Mouse (Mus musculus): Measurements from ENCODE around the gene Omp. TPM values are rescaled to one million over a fixed set of nuclear protein-coding genes. Genes with fewer than 3 reads are reported as not detected.
A peak's percentile ranks its signal among the peaks of the same experiment; 100 is the strongest.

The Omp gene
- polyA plus RNA-seq, 1 experiment from 2014 or later = 0.39 TPM

DNA sequence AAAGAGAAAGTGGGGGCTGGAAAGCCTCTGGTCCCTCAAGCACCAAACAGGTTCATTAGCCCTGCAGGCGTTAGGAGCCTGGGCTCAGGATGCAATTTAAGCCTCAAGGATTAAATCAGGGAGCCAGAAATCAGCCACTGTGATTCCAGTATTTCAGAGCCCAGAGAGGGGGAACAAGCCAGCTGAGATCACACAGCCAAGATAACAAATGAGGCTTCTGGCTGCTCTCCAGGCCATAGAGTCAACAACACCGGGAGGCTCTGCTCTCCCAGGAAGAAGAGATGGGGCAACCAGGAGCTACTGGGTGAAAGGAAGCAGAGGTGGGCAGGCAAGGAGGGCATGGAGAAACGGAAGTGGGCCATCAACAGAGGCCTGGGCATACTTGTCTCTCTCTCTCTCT lies 18.4 kb upstream of the Omp start:
- Histone ChIP-seq H3K4me1 (peaks cover 65% of the 10 kb centered on the region), H3K36me3 (no peaks in the 10 kb centered on the region), H3K27me3 (no peaks in the 10 kb centered on the region), H3K4me3 (replicated peaks) (no peak overlapping the region), H3K9me3 (replicated peaks) (no peaks in the 10 kb centered on the region), H3K4me2 (no peak overlapping the region), H3K27ac (0 out of 2 replicates have a peak overlapping the region, but pooled peaks have one; percentile 2), H3K9ac (no peak overlapping the region)
- ATAC-seq (replicated peaks; ENCODE audit: low FRiP score) = no peak
- 49% methylated on average over 3 of the region's 3 CpGs for WGBS

GRCm38 (mm10) chr7:98162239-98162638 lies 16.9 kb upstream of the Omp start:
- Histone ChIP-seq H3K4me2 (no peak overlapping the region), H3K4me1 (peaks cover 78% of the 10 kb centered on the region), H3K9me3 (replicated peaks) (no peaks in the 10 kb centered on the region), H3K27me3 (no peaks in the 10 kb centered on the region), H3K9ac (no peak overlapping the region), H3K36me3 (no peaks in the 10 kb centered on the region), H3K4me3 (replicated peaks) (no peak overlapping the region), H3K27ac (peak overlapping the region; percentile 32; the same call in 1 of the 2 replicates)
- no peak for ATAC-seq (replicated peaks; ENCODE audit: low FRiP score)
- 61% methylated on average over 6 of the region's 6 CpGs for WGBS

- Histone ChIP-seq H3K27me3 (no peaks in the 10 kb centered on the region), H3K4me1 (peaks cover 87% of the 10 kb centered on the region), H3K9me3 (replicated peaks) (no peaks in the 10 kb centered on the region), H3K4me2 (no peak overlapping the region), H3K36me3 (no peaks in the 10 kb centered on the region), H3K4me3 (replicated peaks) (no peak overlapping the region), H3K9ac (no peak overlapping the region), H3K27ac (peak overlapping the region; percentile 76)
- 36% methylated on average over 8 of the region's 8 CpGs for WGBS
- ATAC-seq (replicated peaks; ENCODE audit: low FRiP score) = no peak
Observed at GRCm38 (mm10) chr7:98160041-98160740, 14.9 kb upstream of the Omp start.

DNA sequence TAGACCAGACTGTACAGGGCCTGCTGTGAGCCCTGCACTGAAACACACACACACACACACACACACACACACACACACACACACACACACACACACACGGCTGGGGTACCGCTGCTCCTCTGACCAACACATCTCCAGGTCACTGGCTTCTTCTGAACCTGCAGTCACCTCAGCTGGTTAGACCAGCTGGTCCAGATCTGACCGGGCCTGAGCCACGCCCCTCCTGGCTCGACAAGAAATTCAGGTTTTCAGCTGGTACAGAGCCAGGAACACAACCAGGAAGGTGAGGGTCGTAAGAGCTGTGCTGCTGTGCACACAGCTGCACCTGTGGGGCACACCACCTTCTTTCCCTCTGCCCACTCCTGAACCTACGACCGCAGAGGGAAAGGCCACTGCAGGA lies 13.2 kb upstream of the Omp start:
- 35% methylated on average over 8 of the region's 8 CpGs for WGBS
- Histone ChIP-seq H3K9ac (no peak overlapping the region), H3K9me3 (replicated peaks) (no peaks in the 10 kb centered on the region), H3K4me2 (no peak overlapping the region), H3K36me3 (no peaks in the 10 kb centered on the region), H3K4me1 (peaks cover 76% of the 10 kb centered on the region), H3K27me3 (no peaks in the 10 kb centered on the region), H3K27ac (peak overlapping the region; percentile 81), H3K4me3 (replicated peaks) (no peak overlapping the region)
- ATAC-seq (replicated peaks; ENCODE audit: low FRiP score) = peak; percentile 69

GRCm38 (mm10) chr7:98157636-98158332 lies 12.5 kb upstream of the Omp start:
- ATAC-seq (replicated peaks; ENCODE audit: low FRiP score) = no peak
- 65% methylated on average over 5 of the region's 5 CpGs for WGBS
- no peaks in the 10 kb centered on the region for H3K27me3 ChIP-seq
- no peaks in the 10 kb centered on the region for H3K9me3 ChIP-seq (replicated peaks)
- no peak overlapping the region for H3K4me2 ChIP-seq
- H3K36me3 ChIP-seq = no peaks in the 10 kb centered on the region
- no peak overlapping the region for H3K9ac ChIP-seq
- peaks cover 72% of the 10 kb centered on the region for H3K4me1 ChIP-seq
- H3K27ac ChIP-seq = peak overlapping the region; percentile 81
- H3K4me3 ChIP-seq (replicated peaks) = no peak overlapping the region

DNA sequence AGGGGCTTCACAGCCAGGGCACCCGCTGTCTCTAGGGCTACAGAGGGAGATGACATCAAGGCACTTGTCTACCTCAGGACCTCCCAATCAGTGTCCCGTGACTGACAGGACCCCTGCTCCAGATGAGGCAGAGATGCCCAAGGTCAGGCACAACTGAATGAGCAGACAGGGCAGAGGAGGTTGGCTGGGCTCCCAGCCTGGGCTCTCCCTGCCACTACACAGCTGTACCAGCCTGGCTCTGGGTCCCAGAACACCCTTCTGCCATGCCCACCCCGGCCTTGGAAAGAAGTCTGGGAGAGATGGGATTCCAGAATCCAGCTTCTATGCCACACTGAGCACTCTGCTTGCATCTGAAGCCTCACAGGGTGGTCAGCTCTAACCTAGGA lies 11.0 kb upstream of the Omp start:
- peaks cover 72% of the 10 kb centered on the region for H3K4me1 ChIP-seq
- no peak overlapping the region for H3K9ac ChIP-seq
- no peaks in the 10 kb centered on the region for H3K9me3 ChIP-seq (replicated peaks)
- H3K27me3 ChIP-seq = no peaks in the 10 kb centered on the region
- no peak for ATAC-seq (replicated peaks; ENCODE audit: low FRiP score)
- no peak overlapping the region for H3K4me2 ChIP-seq
- H3K4me3 ChIP-seq (replicated peaks) = no peak overlapping the region
- peak overlapping the region; percentile 42; the same call in 1 of the 2 replicates for H3K27ac ChIP-seq
- no peaks in the 10 kb centered on the region for H3K36me3 ChIP-seq
- WGBS = 57% methylated on average over 3 of the region's 3 CpGs

DNA sequence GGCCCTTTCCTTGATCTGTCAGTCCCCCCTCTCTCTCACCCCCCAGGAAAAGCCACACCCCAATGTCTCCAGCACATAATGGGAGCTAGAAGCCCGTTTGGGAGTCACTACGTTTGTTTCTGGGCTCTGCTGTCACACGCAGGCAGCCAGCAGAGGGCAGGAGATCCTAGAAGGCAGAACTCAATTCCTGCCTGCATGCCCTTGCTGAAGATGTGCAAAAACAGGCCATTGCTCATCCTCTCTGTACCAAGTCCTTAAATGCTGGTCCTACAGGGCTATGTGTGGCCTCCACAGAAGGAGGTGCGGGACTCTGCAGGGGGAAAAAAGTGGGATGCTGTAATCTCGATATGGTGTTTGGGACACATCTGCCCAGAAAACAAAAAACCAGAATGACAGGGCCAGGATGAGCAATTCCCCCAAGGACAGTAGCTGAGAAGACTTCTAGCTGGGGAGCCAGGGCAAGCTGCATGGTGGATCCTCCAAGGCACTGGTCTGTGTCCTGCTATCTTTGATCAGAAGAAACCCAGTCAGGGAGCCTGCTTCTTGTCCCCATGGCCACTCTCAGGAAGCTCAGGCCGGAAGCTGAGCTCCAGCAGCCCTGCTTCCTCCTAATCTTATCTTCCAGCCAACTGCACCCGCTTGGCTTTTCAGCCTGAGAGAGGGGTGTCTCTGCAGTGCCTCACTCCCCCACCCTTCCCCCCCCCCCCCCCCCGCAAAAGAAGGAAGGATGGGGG lies 10.4 kb upstream of the Omp start:
- 27% methylated on average over 7 of the region's 8 CpGs for WGBS
- no peak for ATAC-seq (replicated peaks; ENCODE audit: low FRiP score)

DNA sequence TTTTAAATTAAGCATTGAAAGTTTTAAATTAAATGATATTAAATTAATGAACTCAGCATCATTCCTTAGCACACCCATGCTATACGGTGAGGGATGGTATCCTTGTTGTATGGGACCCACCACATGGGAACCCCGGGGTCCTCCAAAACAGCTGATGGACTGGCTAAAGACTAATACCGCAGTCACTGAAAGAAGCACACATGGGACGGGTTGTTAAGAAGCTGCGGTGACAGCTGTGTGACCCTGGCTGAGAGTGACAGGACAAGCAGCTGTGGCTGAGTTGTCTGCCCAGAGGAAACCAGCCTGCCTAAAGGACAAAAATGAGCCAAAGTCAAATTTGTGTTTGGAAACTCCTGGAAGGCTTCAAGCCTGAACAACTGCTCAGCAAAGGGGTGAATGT lies 8.6 kb upstream of the Omp start:
- no peak overlapping the region for H3K9ac ChIP-seq
- no peak overlapping the region for H3K4me2 ChIP-seq
- 71% methylated on average over 5 of the region's 5 CpGs for WGBS
- H3K36me3 ChIP-seq = no peaks in the 10 kb centered on the region
- no peak overlapping the region for H3K4me3 ChIP-seq (replicated peaks)
- H3K4me1 ChIP-seq = peaks cover 71% of the 10 kb centered on the region
- no peak for ATAC-seq (replicated peaks; ENCODE audit: low FRiP score)
- no peak overlapping the region for H3K27ac ChIP-seq
- H3K9me3 ChIP-seq (replicated peaks) = no peaks in the 10 kb centered on the region
- H3K27me3 ChIP-seq = no peaks in the 10 kb centered on the region

More for the DNA sequence above, 10.4 kb upstream of the Omp start:
- no peaks in the 10 kb centered on the region for H3K36me3 ChIP-seq
- no peak overlapping the region for H3K9ac ChIP-seq
- no peaks in the 10 kb centered on the region for H3K27me3 ChIP-seq
- no peak overlapping the region for H3K4me3 ChIP-seq (replicated peaks)
- no peak overlapping the region for H3K4me2 ChIP-seq
- no peaks in the 10 kb centered on the region for H3K9me3 ChIP-seq (replicated peaks)
- H3K27ac ChIP-seq = peak overlapping the region; percentile 66; the same call in 1 of the 2 replicates
- peaks cover 71% of the 10 kb centered on the region for H3K4me1 ChIP-seq

DNA sequence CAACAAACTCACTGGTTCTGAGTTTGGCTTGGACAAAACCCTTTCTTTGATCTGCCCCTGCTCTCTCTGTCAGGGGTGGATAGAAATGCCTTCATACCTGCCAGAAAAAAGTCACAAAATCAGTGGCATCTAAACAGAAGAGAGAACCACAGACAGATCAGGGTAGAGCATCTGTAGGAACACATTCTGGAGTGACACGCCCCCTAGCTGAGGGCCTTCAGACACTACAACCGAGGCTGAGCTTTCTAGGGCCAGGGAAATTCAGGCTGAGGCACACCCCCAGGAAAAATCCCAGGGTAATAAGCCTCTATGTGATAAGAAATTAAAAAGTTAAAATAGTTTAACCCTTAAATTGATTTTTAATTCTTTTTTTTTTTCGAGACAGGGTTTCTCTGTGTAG lies 8.0 kb upstream of the Omp start:
- Histone ChIP-seq H3K9ac (no peak overlapping the region), H3K27ac (no peak overlapping the region), H3K4me1 (peaks cover 68% of the 10 kb centered on the region), H3K4me2 (no peak overlapping the region), H3K9me3 (replicated peaks) (no peaks in the 10 kb centered on the region), H3K27me3 (no peaks in the 10 kb centered on the region), H3K4me3 (replicated peaks) (no peak overlapping the region), H3K36me3 (no peaks in the 10 kb centered on the region)
- 51% methylated on average over 3 of the region's 3 CpGs for WGBS
- no peak for ATAC-seq (replicated peaks; ENCODE audit: low FRiP score)

DNA sequence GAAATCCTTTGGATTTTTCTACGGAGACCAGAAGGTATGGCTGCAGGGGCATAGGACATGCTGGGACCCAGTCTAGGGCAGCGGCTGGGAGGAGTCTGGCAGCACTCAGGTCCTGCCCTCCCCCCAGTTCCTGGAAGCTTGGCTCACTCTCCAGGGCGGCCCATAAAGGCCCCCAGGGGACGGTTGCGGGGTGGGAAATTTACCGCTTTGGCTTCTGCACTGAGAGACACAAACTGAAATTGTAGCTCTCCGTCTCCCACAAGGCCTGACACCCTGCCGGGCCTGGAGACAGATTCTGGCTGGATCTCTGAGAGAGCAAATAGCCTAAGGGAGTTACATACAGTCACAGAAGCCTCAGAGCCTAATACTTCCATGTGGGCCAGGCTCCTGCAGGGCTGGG lies 7.1 kb upstream of the Omp start:
- H3K4me3 ChIP-seq (replicated peaks) = no peak overlapping the region
- no peak overlapping the region for H3K27ac ChIP-seq
- 31% methylated on average over 8 of the region's 8 CpGs for WGBS
- ATAC-seq (replicated peaks; ENCODE audit: low FRiP score) = no peak
- H3K9me3 ChIP-seq (replicated peaks) = no peaks in the 10 kb centered on the region
- H3K36me3 ChIP-seq = no peaks in the 10 kb centered on the region
- no peak overlapping the region for H3K4me2 ChIP-seq
- H3K4me1 ChIP-seq = peaks cover 68% of the 10 kb centered on the region
- no peaks in the 10 kb centered on the region for H3K27me3 ChIP-seq
- H3K9ac ChIP-seq = no peak overlapping the region

- Histone ChIP-seq H3K4me3 (replicated peaks) (no peak overlapping the region), H3K4me2 (no peak overlapping the region), H3K27ac (no peak overlapping the region), H3K9ac (no peak overlapping the region), H3K9me3 (replicated peaks) (no peaks in the 10 kb centered on the region), H3K27me3 (no peaks in the 10 kb centered on the region), H3K36me3 (no peaks in the 10 kb centered on the region), H3K4me1 (peaks cover 58% of the 10 kb centered on the region)
- no peak for ATAC-seq (replicated peaks; ENCODE audit: low FRiP score)
- WGBS = 53% methylated on average over 5 of the region's 5 CpGs
Observed at GRCm38 (mm10) chr7:98150525-98150924, 5.2 kb upstream of the Omp start.

- peak overlapping the region; percentile 67 for H3K27ac ChIP-seq
- no peak; the same call in 1 of the 2 replicates for ATAC-seq (replicated peaks; ENCODE audit: low FRiP score)
- H3K9me3 ChIP-seq (replicated peaks) = no peaks in the 10 kb centered on the region
- H3K4me1 ChIP-seq = peaks cover 54% of the 10 kb centered on the region
- no peaks in the 10 kb centered on the region for H3K27me3 ChIP-seq
- no peak overlapping the region for H3K4me3 ChIP-seq (replicated peaks)
- 26% methylated on average over 3 of the region's 3 CpGs for WGBS
- no peak overlapping the region for H3K4me2 ChIP-seq
- H3K9ac ChIP-seq = no peak overlapping the region
- H3K36me3 ChIP-seq = no peaks in the 10 kb centered on the region
Observed at GRCm38 (mm10) chr7:98149802-98150201, 4.5 kb upstream of the Omp start.

Measured in kidney, embryonic 15.5 days (tissue).